In the genomic region with DNA sequence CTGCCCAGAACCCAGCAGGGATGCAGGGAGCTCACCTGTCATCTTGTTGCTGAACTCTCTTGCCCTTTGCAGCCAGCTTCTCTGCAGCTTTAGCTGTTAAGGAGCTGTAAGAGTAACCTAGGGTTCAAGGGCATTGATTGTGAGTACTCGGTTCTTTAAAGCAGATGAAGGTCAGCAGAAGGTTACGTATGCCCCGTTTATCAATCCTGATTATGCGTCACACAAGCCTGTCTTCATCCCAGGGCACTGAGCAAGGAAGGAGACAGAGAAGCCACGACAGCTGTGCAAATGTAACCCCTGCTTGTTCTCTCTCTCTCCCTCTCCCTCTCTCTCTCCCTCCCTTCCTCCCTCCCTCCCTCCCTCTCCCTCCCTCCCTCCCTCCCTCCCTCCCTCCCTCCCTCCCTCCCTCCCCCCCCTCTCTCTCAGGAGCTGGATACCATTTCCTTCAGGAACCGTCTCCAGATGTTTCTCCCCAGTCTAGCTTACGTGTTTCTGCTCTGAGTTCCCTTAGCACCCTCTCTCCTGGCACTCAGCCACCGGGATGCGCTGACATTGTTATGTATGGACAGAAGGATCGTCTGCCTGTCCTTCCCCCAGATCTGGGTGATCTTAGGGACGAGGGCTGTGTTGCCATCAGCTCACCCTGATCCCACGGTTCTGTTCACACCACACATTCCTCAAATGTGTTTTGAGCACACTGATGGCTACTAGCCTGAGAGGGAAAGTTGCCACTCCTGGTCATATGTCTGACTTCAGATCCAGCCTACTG, we compare ENCODE assay signal across 23 mouse cellular contexts. TPM values are rescaled to one million over a fixed set of nuclear protein-coding genes. Genes with fewer than 3 reads are reported as not detected.
"Had no signal": no experiment of that assay in that cellular context is flagged by ENCODE, and none has a peak within 500 bp of the region (broad histone marks: within the 10 kb centered on the region; RNA-seq: fewer than 3 reads in every experiment).

No protein-coding gene starts in this region.

- H3K9me3 ChIP-seq: limb, embryonic 12.5 days; liver, embryonic 13.5 days; midbrain, embryonic 12.5 days; neural tube, embryonic 15.5 days had no signal

- H3K36me3 ChIP-seq: limb, embryonic 12.5 days; liver, embryonic 13.5 days; midbrain, embryonic 12.5 days; neural tube, embryonic 15.5 days had no signal

- H3K4me3 ChIP-seq: limb, embryonic 12.5 days; liver, embryonic 13.5 days; midbrain, embryonic 12.5 days; neural tube, embryonic 15.5 days had no signal

- H3K27me3 ChIP-seq: midbrain, embryonic 12.5 days; neural tube, embryonic 15.5 days had no signal

- H3K27ac ChIP-seq: limb, embryonic 12.5 days; liver, embryonic 13.5 days; midbrain, embryonic 12.5 days; neural tube, embryonic 15.5 days had no signal

- DNase-seq: kidney, adult 11 months; kidney, adult 9 months; kidney, postnatal 25 days; layer of hippocampus, adult 9-11 months; layer of hippocampus, postnatal 36 days; liver; liver, embryonic 13.5 days; lung, adult 2 months; lung, postnatal 36 days; right cerebral cortex, adult 18-20 months; right cerebral cortex, postnatal 25 days; thymus, adult 18-20 months; thymus, postnatal 14 days had no signal

- H3K4me1 ChIP-seq: limb, embryonic 12.5 days; midbrain, embryonic 12.5 days; neural tube, embryonic 15.5 days had no signal

RNA-seq across cellular contexts. Expression of a gene that starts 10.7 kb away (rescaled TPM):
- total RNA-seq: layer of hippocampus, postnatal 36 days; left cerebral cortex, adult 8-10 months; left cerebral cortex, postnatal 36 days; megakaryocyte progenitor cell, adult 5-6 weeks had no signal
- polyA plus RNA-seq: intestine, embryonic 14.5 days; limb, embryonic 12.5 days; midbrain, embryonic 12.5 days; midbrain, embryonic 16.5 days; neural tube, embryonic 11.5 days; neural tube, embryonic 15.5 days; small intestine, adult 2 months had no signal
